Mouse (Mus musculus) CH12.LX (cell line): ENCODE measurements around the gene 4930415O20Rik.

Experiments used
- CTCF ChIP-seq, 2 experiments: IDR thresholded peaks in 1 of 2; conservative IDR thresholded peaks in 1 of 2; 2 replicates each; pipeline ENCODE4 v1.5.1; 2011 to 2012; ENCODE audit warnings: low read depth in 2 of 2, low read length in 2 of 2, improper control_type of control experiment in 1 of 2, inconsistent platforms in 1 of 2, mild to moderate bottlenecking in 1 of 2, moderate library complexity in 1 of 2
- GABPA ChIP-seq: IDR thresholded peaks from 2 replicates; pipeline ENCODE4 v1.6.1; 2012; ENCODE audit warnings: low read depth, low read length, improper control_type of control experiment, inconsistent platforms; ENCODE audit not compliant: insufficient replicate concordance
- POLR2A ChIP-seq: IDR thresholded peaks from 2 replicates; pipeline ENCODE4 v1.6.1; 2011; ENCODE audit warnings: low read depth, mild to moderate bottlenecking, improper control_type of control experiment, low read length
- ZKSCAN1 ChIP-seq: IDR thresholded peaks from 2 replicates; pipeline ENCODE4 v1.6.1; 2012; ENCODE audit warnings: low read depth, inconsistent platforms, low read length, improper control_type of control experiment, borderline replicate concordance

DNA sequence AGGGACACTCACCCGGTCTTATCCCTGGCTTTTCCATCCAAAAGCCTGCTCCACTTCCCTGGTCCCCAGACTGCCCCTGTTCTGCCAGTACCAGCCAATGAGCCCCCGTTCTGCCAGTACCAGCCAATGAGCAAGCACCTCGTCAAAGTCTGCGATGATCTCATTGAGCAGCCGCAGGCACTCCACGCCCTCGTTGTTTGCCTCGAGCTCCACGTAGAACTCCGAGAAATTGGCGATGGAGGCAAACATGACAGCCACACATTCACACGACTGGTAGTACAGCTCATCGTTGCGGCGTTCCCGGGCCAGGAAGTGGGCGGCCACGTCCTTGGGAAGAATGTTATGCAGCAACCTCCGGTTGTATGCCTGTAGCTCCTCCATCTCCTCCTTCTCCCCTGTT, 23.4 kb downstream of the 4930415O20Rik start:
- TF ChIP-seq GABPA, result no peak
- TF ChIP-seq POLR2A, result peak; percentile 27; the same call in 1 of the 2 replicates
- TF ChIP-seq ZKSCAN1, result no peak
- TF ChIP-seq CTCF (conservative IDR thresholded peaks at IDR 0.05 in 1 of 2, IDR thresholded peaks at IDR 0.05 in 1 of 2; ENCODE audit: low read depth in 2 of 2, low read length in 2 of 2), result no peak
